Mouse (Mus musculus) T-cell, adult 2 months (primary cell): Measurements from ENCODE around the gene Slc9b1.

Source experiments
- DNase-seq: peaks from one replicate; pipeline ENCODE4 v3.0.0; 2022; ENCODE audit warnings: low spot score

Slc9b1 gene

GRCm38 (mm10) chr3:135393186-135393585 lies 45.4 kb downstream of the Slc9b1 start:
- no peak for DNase-seq

DNA sequence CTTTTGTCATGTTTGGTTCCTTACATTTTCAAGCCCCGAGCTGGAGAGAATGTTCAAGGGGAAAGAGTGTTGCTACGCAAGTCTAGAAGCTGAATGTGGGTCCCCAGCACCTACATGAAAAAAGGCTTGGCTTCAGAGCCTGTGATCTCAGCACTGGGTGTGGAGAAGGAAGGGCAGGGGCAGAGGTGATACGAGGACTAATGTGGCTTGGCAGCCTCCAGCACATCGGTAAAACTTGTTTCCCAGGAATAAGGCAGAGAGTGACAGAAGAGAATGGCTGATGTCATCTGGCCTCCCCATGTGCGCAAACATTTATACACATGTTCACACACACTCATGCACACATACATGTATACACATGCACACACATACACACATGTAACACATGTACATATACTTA lies 47.3 kb downstream of the Slc9b1 start:
- DNase-seq: no peak

DNA sequence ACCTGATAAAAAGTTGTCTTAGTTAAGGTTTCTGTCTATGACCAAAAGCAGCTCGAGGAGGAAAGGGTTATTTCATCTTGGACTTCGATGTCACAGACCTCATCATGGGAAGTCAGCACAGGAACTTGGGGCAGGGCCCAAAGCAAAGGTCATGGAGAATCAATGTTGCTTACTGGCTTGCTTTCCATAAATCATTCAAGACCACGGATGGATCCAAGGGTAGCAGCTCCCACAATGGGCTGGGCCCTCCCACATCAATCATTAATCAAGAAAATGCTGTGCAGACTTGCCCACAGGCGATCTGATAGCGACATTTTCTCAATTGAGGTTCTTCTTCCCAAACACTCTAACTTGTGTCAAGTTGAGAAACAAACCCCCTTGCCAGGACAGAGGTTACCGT lies 48.3 kb downstream of the Slc9b1 start:
- no peak for DNase-seq

- DNase-seq: no peak
These were observed 49.3 kb downstream of the Slc9b1 start for GRCm38 (mm10) chr3:135397112-135397511.

- peak; percentile 94 for DNase-seq
These were observed 54.4 kb downstream of the Slc9b1 start for GRCm38 (mm10) chr3:135402201-135402658.

DNA sequence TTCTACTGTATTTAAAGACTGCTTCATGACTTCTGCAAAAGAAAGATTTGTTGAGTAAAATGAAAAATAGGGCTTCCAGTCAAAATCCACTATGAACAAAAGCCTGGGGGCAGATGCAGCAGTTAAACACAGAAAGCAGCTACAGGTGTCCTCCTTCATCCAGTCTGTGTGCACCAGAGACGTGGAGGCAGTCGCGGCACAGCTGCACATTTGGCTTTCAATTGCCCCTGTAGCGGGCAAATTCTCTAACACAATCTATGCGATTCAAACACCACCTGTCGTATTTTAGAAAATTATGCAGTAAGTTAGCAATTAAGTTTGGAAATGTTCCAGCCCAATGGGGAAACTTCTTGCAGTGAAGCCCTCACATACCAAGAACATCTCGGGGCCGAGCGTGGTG lies 55.4 kb downstream of the Slc9b1 start:
- no peak for DNase-seq

DNA sequence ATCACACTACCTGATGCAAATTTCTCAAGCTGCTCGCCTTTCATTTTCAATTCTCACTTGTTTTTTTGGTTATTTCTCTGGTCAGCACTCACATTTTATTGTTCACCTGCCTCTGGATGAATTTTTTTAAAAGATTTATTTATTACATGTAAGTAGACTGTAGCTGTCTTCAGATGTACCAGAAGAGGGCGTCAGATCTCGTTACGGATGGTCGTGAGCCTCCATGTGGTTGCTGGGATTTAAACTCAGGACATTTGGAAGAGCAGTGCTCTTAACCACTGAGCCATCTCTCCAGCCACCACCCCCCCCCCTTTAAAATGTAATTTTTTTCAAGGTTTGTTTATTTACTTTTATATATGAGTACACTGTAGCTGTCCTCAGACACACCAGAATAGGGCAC lies 56.0 kb downstream of the Slc9b1 start:
- no peak for DNase-seq

- no peak for DNase-seq
These were observed 56.8 kb downstream of the Slc9b1 start for GRCm38 (mm10) chr3:135404599-135404998.

GRCm38 (mm10) chr3:135407351-135407750 lies 59.5 kb downstream of the Slc9b1 start:
- DNase-seq: no peak

DNA sequence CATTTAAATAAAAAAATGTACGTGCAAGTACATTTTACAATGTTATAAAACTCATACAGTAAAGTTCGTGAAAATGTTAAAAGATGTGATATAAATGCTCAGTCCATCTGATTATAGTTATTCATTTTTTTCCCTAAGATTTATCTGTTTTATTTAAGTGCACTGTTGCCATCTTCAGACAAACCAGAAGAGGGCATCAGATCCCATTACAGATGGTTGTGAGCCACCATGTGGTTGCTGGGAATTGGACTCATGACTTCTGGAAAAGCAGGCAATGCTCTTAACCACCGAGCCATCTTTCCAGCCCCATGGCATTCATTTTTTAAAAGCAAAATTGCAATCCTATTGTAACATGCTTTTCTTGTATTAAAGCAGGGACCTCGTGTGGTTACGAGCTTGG lies 61.4 kb downstream of the Slc9b1 start:
- DNase-seq: no peak

DNA sequence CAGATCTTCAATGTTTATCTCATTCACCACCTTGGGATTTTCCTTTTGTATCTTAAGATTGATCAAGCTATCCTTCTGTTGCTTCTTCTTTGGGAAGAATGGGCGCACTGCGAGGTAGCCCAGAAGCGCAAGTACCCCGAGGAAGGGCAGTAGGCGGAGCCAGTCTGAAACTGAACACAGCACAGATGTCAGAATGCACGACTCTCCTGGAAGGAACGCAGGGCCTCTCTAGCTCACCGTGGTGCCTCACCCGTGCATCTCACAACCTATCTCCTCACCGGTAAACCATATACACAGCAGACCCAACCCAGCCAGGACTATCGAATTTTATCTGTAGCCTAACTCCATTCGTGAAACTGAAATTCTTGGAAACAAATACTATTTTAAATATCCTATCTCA lies 63.2 kb downstream of the Slc9b1 start:
- no peak for DNase-seq

DNA sequence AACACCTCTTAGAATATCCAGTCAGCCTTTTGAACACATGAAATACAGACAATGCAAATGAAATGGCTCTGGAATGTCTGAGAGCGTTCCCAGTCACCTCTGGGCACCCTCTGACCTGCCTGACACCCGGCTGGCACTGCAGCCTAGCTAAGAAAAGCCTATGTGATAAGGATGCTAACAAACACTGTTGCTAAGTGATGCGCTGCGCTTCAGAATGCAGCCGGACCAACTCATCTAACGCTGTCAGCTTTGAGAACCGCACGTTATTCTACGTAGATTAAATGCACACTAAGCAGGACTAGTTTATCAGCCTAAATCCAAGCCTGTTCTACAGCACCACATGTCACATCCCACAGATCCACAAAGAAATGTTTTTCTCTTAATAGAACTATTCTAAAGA lies 64.0 kb downstream of the Slc9b1 start:
- no peak for DNase-seq

GRCm38 (mm10) chr3:135417245-135417644 lies 69.4 kb downstream of the Slc9b1 start:
- DNase-seq: no peak

DNA sequence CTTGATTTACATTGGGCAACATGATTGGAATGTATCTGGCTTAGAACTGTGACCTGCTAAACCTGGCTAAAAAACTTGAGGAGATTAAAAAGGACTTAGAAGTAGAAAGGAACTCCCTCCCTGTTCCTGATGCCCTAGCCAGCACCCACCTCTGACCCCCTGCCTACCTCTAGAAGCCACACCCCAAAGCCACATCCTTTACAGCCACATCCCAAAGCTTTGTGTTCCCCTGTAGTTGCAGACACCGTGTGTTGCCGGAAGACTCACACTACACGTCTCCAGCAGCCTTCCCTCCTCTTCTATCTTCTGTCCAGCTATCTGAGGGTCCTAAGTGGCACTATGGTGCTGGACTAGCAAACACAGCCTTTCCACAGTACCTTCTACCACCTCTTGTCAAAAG lies 70.0 kb downstream of the Slc9b1 start:
- peak; percentile 58 for DNase-seq

- no peak for DNase-seq
These were observed 72.9 kb downstream of the Slc9b1 start for GRCm38 (mm10) chr3:135420542-135421309.

GRCm38 (mm10) chr3:135421310-135421594 lies 73.4 kb downstream of the Slc9b1 start:
- DNase-seq: no peak

GRCm38 (mm10) chr3:135422232-135422855 lies 74.5 kb downstream of the Slc9b1 start:
- no peak for DNase-seq

GRCm38 (mm10) chr3:135422856-135423607 lies 75.2 kb downstream of the Slc9b1 start:
- DNase-seq: peak; percentile 85

- no peak for DNase-seq
These were observed 75.9 kb downstream of the Slc9b1 start, which contains the start of gene Cisd2 for GRCm38 (mm10) chr3:135423608-135424212. Gene Cisd2 (minus strand): TSS chr3:135423925.

GRCm38 (mm10) chr3:135436901-135437616 lies 89.2 kb downstream of the Slc9b1 start:
- DNase-seq: no peak

- DNase-seq: peak; percentile 100
These were observed 90.1 kb downstream of the Slc9b1 start, which contains the start of gene Ube2d3 for GRCm38 (mm10) chr3:135437758-135438495. Gene Ube2d3 (plus strand): TSS chr3:135438149.
